Mouse (Mus musculus): ENCODE measurements around the gene Brf1. TPM values are rescaled to one million over a fixed set of nuclear protein-coding genes. Genes with fewer than 3 reads are reported as not detected.

Gene Brf1
- polyA plus RNA-seq, 1 experiment from 2014 or later: 61.9 TPM

- Histone ChIP-seq H3K4me1 (replicated peaks) (peaks cover 43% of the 10 kb centered on the region), H3K4me2 (replicated peaks) (peak overlapping the region; percentile 77), H3K9me3 (no peaks in the 10 kb centered on the region), H3K36me3 (peaks cover 9% of the 10 kb centered on the region), H3K4me3 (replicated peaks) (no peak overlapping the region), H3K9ac (replicated peaks) (peak overlapping the region; percentile 55), H3K27ac (no peak overlapping the region), H3K27me3 (no peaks in the 10 kb centered on the region)
- ATAC-seq: no peak
- 80% methylated on average over 8 of the region's 8 CpGs for WGBS
Measured at GRCm38 (mm10) chr12:113016976-113017375, 16.5 kb upstream of the Brf1 start.

- no peak overlapping the region for H3K27ac ChIP-seq
- peaks cover 7% of the 10 kb centered on the region for H3K36me3 ChIP-seq
- no peaks in the 10 kb centered on the region for H3K9me3 ChIP-seq
- H3K4me1 ChIP-seq (replicated peaks): peaks cover 43% of the 10 kb centered on the region
- peak overlapping the region; percentile 95; the same call in 1 of the 2 replicates for H3K4me3 ChIP-seq (replicated peaks)
- H3K4me2 ChIP-seq (replicated peaks): peak overlapping the region; percentile 77
- 62% methylated on average over 4 of the region's 4 CpGs for WGBS
- H3K27me3 ChIP-seq: no peaks in the 10 kb centered on the region
- H3K9ac ChIP-seq (replicated peaks): peak overlapping the region; percentile 97
- ATAC-seq: no peak
Measured at GRCm38 (mm10) chr12:113015956-113016355, 15.5 kb upstream of the Brf1 start.

GRCm38 (mm10) chr12:113014561-113015556 lies 14.4 kb upstream of the Brf1 start:
- no peaks in the 10 kb centered on the region for H3K27me3 ChIP-seq
- WGBS: under 1% methylated on average over 63 of the region's 64 CpGs
- peak; percentile 54 for ATAC-seq
- no peaks in the 10 kb centered on the region for H3K9me3 ChIP-seq
- H3K4me3 ChIP-seq (replicated peaks): peak overlapping the region; percentile 95
- peak overlapping the region; percentile 77 for H3K4me2 ChIP-seq (replicated peaks)
- no peaks in the 10 kb centered on the region for H3K36me3 ChIP-seq
- H3K4me1 ChIP-seq (replicated peaks): peaks cover 43% of the 10 kb centered on the region
- H3K9ac ChIP-seq (replicated peaks): peak overlapping the region; percentile 97
- H3K27ac ChIP-seq: peak overlapping the region; percentile 85

GRCm38 (mm10) chr12:113013604-113014558 lies 13.4 kb upstream of the Brf1 start, which contains the start of gene Pacs2:
Gene Pacs2 (plus strand): TSS chr12:113014508.
- Histone ChIP-seq H3K27me3 (no peaks in the 10 kb centered on the region), H3K4me1 (replicated peaks) (peaks cover 43% of the 10 kb centered on the region), H3K4me3 (replicated peaks) (peak within 1 kb of the TSS; percentile 95), H3K9me3 (no peaks in the 10 kb centered on the region), H3K27ac (peak within 1 kb of the TSS; percentile 95), H3K36me3 (no peaks in the 10 kb centered on the region), H3K9ac (replicated peaks) (peak within 1 kb of the TSS; percentile 97), H3K4me2 (replicated peaks) (peak within 1 kb of the TSS; percentile 77)
- 3% methylated on average over 51 of the region's 85 CpGs for WGBS
- ATAC-seq: peak; percentile 91

- Histone ChIP-seq H3K36me3 (no peaks in the 10 kb centered on the region), H3K4me1 (replicated peaks) (peaks cover 43% of the 10 kb centered on the region), H3K4me3 (replicated peaks) (peak overlapping the region; percentile 95; the same call in 1 of the 2 replicates), H3K4me2 (replicated peaks) (peak overlapping the region; percentile 66), H3K27me3 (no peaks in the 10 kb centered on the region), H3K27ac (peak overlapping the region; percentile 95), H3K9ac (replicated peaks) (peak overlapping the region; percentile 76), H3K9me3 (no peaks in the 10 kb centered on the region)
- WGBS: 69% methylated on average over 3 of the region's 3 CpGs
- ATAC-seq: no peak
Measured at GRCm38 (mm10) chr12:113013021-113013491, 12.6 kb upstream of the Brf1 start.

- 90% methylated on average over 5 of the region's 5 CpGs for WGBS
- H3K9ac ChIP-seq (replicated peaks): peak overlapping the region; percentile 76; the same call in 1 of the 2 replicates
- no peaks in the 10 kb centered on the region for H3K27me3 ChIP-seq
- peaks cover 37% of the 10 kb centered on the region for H3K4me1 ChIP-seq (replicated peaks)
- peak overlapping the region; percentile 95 for H3K27ac ChIP-seq
- H3K36me3 ChIP-seq: no peaks in the 10 kb centered on the region
- H3K4me2 ChIP-seq (replicated peaks): no peak overlapping the region
- no peak overlapping the region for H3K4me3 ChIP-seq (replicated peaks)
- ATAC-seq: no peak
- H3K9me3 ChIP-seq: no peaks in the 10 kb centered on the region
Measured at GRCm38 (mm10) chr12:113012443-113012842, 11.9 kb upstream of the Brf1 start.

GRCm38 (mm10) chr12:113011702-113012360 lies 11.3 kb upstream of the Brf1 start:
- no peak overlapping the region for H3K4me2 ChIP-seq (replicated peaks)
- H3K4me3 ChIP-seq (replicated peaks): no peak overlapping the region
- no peaks in the 10 kb centered on the region for H3K36me3 ChIP-seq
- H3K27ac ChIP-seq: no peak overlapping the region
- H3K9ac ChIP-seq (replicated peaks): no peak overlapping the region
- WGBS: 93% methylated on average over 6 of the region's 6 CpGs
- no peak for ATAC-seq
- no peaks in the 10 kb centered on the region for H3K27me3 ChIP-seq
- no peaks in the 10 kb centered on the region for H3K9me3 ChIP-seq
- H3K4me1 ChIP-seq (replicated peaks): peaks cover 31% of the 10 kb centered on the region

GRCm38 (mm10) chr12:113004993-113005392 lies 4.5 kb upstream of the Brf1 start:
- Histone ChIP-seq H3K9ac (replicated peaks) (no peak overlapping the region), H3K4me1 (replicated peaks) (peaks cover 8% of the 10 kb centered on the region), H3K9me3 (no peaks in the 10 kb centered on the region), H3K36me3 (no peaks in the 10 kb centered on the region), H3K4me3 (replicated peaks) (no peak overlapping the region), H3K27me3 (no peaks in the 10 kb centered on the region), H3K27ac (no peak overlapping the region), H3K4me2 (replicated peaks) (no peak overlapping the region)
- 26% methylated on average over 4 of the region's 4 CpGs for WGBS
- ATAC-seq: no peak

GRCm38 (mm10) chr12:113004011-113004410 lies 3.5 kb upstream of the Brf1 start:
- no peak overlapping the region for H3K9ac ChIP-seq (replicated peaks)
- peaks cover 15% of the 10 kb centered on the region for H3K4me1 ChIP-seq (replicated peaks)
- no peaks in the 10 kb centered on the region for H3K36me3 ChIP-seq
- H3K27ac ChIP-seq: no peak overlapping the region
- no peaks in the 10 kb centered on the region for H3K9me3 ChIP-seq
- no peak for ATAC-seq
- 81% methylated on average over 8 of the region's 8 CpGs for WGBS
- no peak overlapping the region for H3K4me2 ChIP-seq (replicated peaks)
- H3K4me3 ChIP-seq (replicated peaks): no peak overlapping the region
- no peaks in the 10 kb centered on the region for H3K27me3 ChIP-seq

- Histone ChIP-seq H3K4me1 (replicated peaks) (peaks cover 27% of the 10 kb centered on the region), H3K27ac (no peak overlapping the region), H3K9ac (replicated peaks) (no peak overlapping the region), H3K4me3 (replicated peaks) (no peak overlapping the region), H3K4me2 (replicated peaks) (no peak overlapping the region), H3K36me3 (no peaks in the 10 kb centered on the region), H3K9me3 (no peaks in the 10 kb centered on the region), H3K27me3 (no peaks in the 10 kb centered on the region)
- WGBS: 43% methylated on average over 2 of the region's 2 CpGs
- no peak for ATAC-seq
Measured at GRCm38 (mm10) chr12:113002667-113003066, 2.2 kb upstream of the Brf1 start.

- peaks cover 35% of the 10 kb centered on the region for H3K4me1 ChIP-seq (replicated peaks)
- peak overlapping the region; percentile 85 for H3K4me3 ChIP-seq (replicated peaks)
- H3K27ac ChIP-seq: peak overlapping the region; percentile 93
- no peaks in the 10 kb centered on the region for H3K27me3 ChIP-seq
- WGBS: 5% methylated on average over 5 of the region's 5 CpGs
- H3K36me3 ChIP-seq: peaks cover 9% of the 10 kb centered on the region; the same call in 1 of the 2 replicates
- peak overlapping the region; percentile 94 for H3K9ac ChIP-seq (replicated peaks)
- H3K9me3 ChIP-seq: no peaks in the 10 kb centered on the region
- peak overlapping the region; percentile 88 for H3K4me2 ChIP-seq (replicated peaks)
- ATAC-seq: no peak
Measured at GRCm38 (mm10) chr12:113001133-113001474, 600 bp upstream of the Brf1 start.

Data from midbrain, embryonic 13.5 days (tissue).